Mouse (Mus musculus) kidney, embryonic 14.5 days (tissue): ENCODE results near the gene Pax5. TPM values are rescaled to one million over a fixed set of nuclear protein-coding genes. Genes with fewer than 3 reads are reported as not detected.

Experiments used
- ATAC-seq: fragments of 200-750 bp; cut with Nextera tagmentation; 2 replicates; pipeline ENCODE4 v1.8.0; 2017; ENCODE audit warnings: moderate number of reproducible peaks, mild to moderate bottlenecking, moderate TSS enrichment, moderate library complexity; ENCODE audit not compliant: low FRiP score, low TSS enrichment
- H3K27ac ChIP-seq: fragments of 300-500 bp; sonication (generic); 2 replicates; pipeline ENCODE4 v1.5.1; 2014; ENCODE audit warnings: low read depth, mild to moderate bottlenecking, low read length, moderate library complexity, mixed read lengths
- H3K27me3 ChIP-seq: fragments of 300-500 bp; sonication (generic); 2 replicates; pipeline ENCODE4 v1.6.1; 2014; ENCODE audit warnings: mild to moderate bottlenecking, low read length; ENCODE audit not compliant: control insufficient read depth, insufficient read depth
- H3K36me3 ChIP-seq: fragments of 300-500 bp; sonication (generic); 2 replicates; pipeline ENCODE4 v1.6.1; 2014; ENCODE audit warnings: low read length, mixed read lengths; ENCODE audit not compliant: control insufficient read depth, insufficient read depth
- H3K4me1 ChIP-seq: fragments of 300-500 bp; sonication (generic); 2 replicates; pipeline ENCODE4 v1.6.1; 2014; ENCODE audit warnings: low read length, mixed read lengths; ENCODE audit not compliant: control insufficient read depth, insufficient read depth
- H3K4me2 ChIP-seq: fragments of 300-500 bp; sonication (generic); replicated peaks from 2 replicates; pipeline ENCODE4 v1.6.1; 2014; ENCODE audit warnings: low read depth, mild to moderate bottlenecking, low read length
- H3K4me3 ChIP-seq: fragments of 300-500 bp; sonication (generic); 2 replicates; pipeline ENCODE4 v1.5.1; 2014; ENCODE audit warnings: mild to moderate bottlenecking, low read length
- H3K9ac ChIP-seq: fragments of 300-500 bp; sonication (generic); 2 replicates; pipeline ENCODE4 v1.6.1; 2014; ENCODE audit warnings: low read depth, mild to moderate bottlenecking, low read length, moderate library complexity
- H3K9me3 ChIP-seq: fragments of 300-500 bp; sonication (generic); 2 replicates; pipeline ENCODE4 v1.6.1; 2016; ENCODE audit warnings: low read length; ENCODE audit not compliant: control insufficient read depth
- WGBS: fragments of 180-500 bp; shearing (Covaris S2); extraction: QIAGEN DNeasy Blood & Tissue Kit; methylation state at CpG from one replicate; pipeline ENCODE4 v1.1.7; 2014; 5-methylcytosine and 5-hydroxymethylcytosine counted together
- polyA plus RNA-seq: library from polyadenylated mRNA; unstranded; fragments of >200 nt; fragmentation: Nextera tagmentation; extraction: Ambion mirVana; gene quantifications from 2 replicates; pipeline ENCODE4 v1.2.1, GENCODE M21; 2014

The Pax5 gene
- polyA plus RNA-seq, 1 experiment from 2014 or later, result 0.14 TPM

DNA sequence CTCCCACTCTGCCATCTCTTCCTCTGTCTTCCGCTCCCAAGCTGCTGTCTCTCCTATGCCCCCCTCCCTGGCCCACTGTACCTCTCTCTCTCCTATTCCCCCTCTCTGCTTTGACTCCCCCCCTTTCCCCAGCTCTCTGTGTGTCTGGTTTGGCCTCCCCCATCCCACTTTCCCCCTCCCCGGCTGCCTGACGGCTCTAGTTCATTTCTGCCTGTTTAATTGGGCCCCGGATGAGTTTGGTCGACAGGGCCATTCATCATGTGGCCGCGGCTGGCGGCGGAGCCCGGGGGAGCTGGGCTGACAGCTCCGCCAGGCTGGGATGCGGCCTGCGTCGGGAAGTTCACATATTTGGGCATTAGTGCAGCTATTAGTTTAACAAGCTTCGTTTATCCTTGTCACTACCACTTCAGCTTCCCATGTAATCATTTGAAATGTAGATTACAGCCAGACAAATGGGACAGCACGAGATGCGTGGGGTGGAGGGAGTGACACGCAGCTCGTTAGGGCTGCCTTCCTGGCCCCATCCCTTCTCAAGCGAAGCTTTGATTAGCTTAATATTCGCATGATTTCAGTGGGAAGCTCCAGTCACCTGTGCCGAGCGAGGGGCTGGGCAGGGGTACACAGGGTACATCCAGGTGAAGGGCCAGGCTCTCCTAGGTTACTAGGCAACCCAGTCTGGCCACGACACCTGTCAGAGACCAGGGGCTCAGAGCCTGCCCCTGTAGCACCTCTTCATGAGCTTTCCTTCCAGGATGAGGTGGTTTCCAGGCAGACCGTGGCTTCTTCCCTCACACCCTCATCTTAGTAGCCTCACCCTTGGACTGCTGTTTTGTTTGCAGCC lies 201.7 kb downstream of the Pax5 start:
- Histone ChIP-seq H3K36me3 (no peaks in the 10 kb centered on the region), H3K4me2 (no peak overlapping the region), H3K9me3 (no peaks in the 10 kb centered on the region), H3K27ac (no peak overlapping the region), H3K27me3 (peaks cover 10% of the 10 kb centered on the region; the same call in 1 of the 2 replicates), H3K4me1 (peaks cover 3% of the 10 kb centered on the region; the same call in 1 of the 2 replicates), H3K9ac (no peak overlapping the region), H3K4me3 (no peak overlapping the region)
- WGBS, result 18% methylated on average over 25 of the region's 25 CpGs
- peak; percentile 46; the same call in 1 of the 2 replicates for ATAC-seq

DNA sequence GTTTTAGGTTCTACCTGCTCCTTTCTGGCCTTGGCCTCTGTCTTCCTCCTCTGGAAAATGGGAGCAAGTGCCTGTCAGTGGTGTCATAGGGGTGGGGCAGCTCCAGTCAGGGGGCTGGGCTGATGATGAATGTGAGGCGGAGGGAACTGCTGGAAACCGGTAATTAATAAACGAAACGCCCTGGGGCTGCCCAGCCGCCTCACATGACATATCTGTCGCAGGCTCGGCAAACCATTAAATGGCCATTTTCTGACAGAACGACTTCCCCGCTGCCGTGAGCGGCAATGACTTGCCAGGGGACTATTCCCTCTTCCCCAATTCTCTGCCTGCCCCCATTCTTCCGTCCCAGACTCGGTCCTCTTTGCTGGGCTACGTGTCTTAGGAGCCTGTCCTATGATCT lies 202.4 kb downstream of the Pax5 start:
- Histone ChIP-seq H3K9me3 (no peaks in the 10 kb centered on the region), H3K9ac (no peak overlapping the region), H3K4me3 (no peak overlapping the region), H3K27me3 (peaks cover 10% of the 10 kb centered on the region; the same call in 1 of the 2 replicates), H3K27ac (no peak overlapping the region), H3K36me3 (no peaks in the 10 kb centered on the region), H3K4me1 (peaks cover 3% of the 10 kb centered on the region; the same call in 1 of the 2 replicates), H3K4me2 (no peak overlapping the region)
- 27% methylated on average over 14 of the region's 14 CpGs for WGBS
- ATAC-seq, result no peak

DNA sequence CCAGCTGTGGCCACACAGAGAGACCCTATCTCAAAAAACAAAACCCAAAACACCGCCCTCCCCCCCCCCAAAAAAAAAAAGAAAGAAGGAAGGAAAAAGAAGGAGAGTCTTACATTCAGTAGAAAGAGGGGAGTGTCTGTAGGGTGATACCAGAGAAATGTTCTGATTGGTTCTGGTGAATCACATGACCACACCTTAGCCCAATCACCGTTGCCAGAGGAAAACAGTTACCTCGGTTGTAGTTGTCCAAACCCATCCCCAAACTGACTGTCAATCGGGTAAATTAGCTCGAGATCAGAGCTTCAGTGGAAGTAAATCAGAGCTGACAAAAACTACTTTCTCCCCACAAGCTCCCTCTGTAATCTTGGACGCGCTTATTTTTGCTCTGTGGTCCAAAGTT lies 205.3 kb downstream of the Pax5 start:
- Histone ChIP-seq H3K9ac (no peak overlapping the region), H3K4me2 (no peak overlapping the region), H3K9me3 (no peaks in the 10 kb centered on the region), H3K36me3 (no peaks in the 10 kb centered on the region), H3K27ac (no peak overlapping the region), H3K27me3 (peaks cover 10% of the 10 kb centered on the region; the same call in 1 of the 2 replicates), H3K4me1 (peaks cover 9% of the 10 kb centered on the region; the same call in 1 of the 2 replicates), H3K4me3 (no peak overlapping the region)
- WGBS, result 75% methylated on average over 7 of the region's 7 CpGs
- ATAC-seq, result no peak

DNA sequence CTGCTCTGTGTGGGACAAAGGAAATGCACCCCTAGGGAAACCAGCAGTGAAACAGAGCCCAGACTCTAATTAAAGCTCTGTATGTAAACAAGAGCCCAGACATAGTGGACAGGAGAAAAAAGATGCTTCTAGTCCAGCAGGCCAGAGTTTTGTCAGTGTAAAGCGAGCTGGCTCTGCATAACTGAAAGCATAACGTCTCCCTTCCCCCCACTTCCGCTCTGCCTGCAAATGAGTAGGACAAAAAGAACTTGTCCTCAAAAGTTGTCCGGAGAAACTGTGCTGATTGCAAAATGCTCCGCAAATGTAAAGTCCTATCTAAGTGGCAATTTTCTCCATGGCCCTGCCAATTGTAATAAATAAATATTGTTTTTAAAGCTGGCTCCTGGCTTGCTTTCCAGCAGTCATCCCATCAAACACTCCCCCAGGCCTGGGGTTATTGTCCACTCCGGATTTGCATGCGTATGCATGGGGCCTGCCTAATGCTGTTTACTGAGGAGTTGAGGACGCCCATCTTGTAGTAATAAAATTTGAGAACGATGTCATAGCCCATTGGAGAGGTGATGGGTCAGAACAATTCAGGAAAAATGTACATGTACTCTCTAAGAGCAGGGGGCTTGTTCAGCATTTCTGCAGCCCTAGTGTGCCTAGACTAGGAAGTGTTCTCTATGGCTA lies 208.0 kb downstream of the Pax5 start:
- Histone ChIP-seq H3K27me3 (0 out of 2 replicates have a peak, but pooled peaks cover 4% of the 10 kb centered on the region), H3K27ac (peak overlapping the region; percentile 32; the same call in 1 of the 2 replicates), H3K36me3 (no peaks in the 10 kb centered on the region), H3K4me1 (peaks cover 7% of the 10 kb centered on the region; the same call in 1 of the 2 replicates), H3K4me3 (no peak overlapping the region), H3K4me2 (no peak overlapping the region), H3K9ac (no peak overlapping the region), H3K9me3 (no peaks in the 10 kb centered on the region)
- 22% methylated on average over 9 of the region's 9 CpGs for WGBS
- peak; percentile 57; the same call in 1 of the 2 replicates for ATAC-seq

DNA sequence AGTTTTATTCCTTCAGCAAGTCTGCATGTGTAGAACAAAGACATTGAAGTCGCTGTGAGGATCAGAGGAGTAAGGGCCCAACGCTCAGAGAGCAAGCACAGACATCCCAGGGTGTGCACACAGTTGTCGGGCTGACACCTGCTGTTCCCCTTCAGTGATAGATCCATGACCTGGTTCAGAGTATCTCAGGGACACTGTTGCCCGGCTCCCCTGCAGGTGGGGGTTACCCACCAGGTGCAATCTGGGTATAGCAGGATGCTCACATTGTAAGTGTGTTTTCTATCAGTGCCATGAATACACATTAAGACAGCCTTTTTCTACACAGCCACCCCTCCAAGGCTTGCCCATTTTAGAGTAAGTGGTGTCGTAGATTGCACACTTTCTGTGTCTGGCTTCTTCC lies 212.1 kb downstream of the Pax5 start:
- Histone ChIP-seq H3K4me1 (peaks cover 7% of the 10 kb centered on the region; the same call in 1 of the 2 replicates), H3K27ac (no peak overlapping the region), H3K36me3 (no peaks in the 10 kb centered on the region), H3K9ac (no peak overlapping the region), H3K9me3 (no peaks in the 10 kb centered on the region), H3K4me2 (no peak overlapping the region), H3K4me3 (no peak overlapping the region), H3K27me3 (no peaks in the 10 kb centered on the region)
- no peak for ATAC-seq
- 79% methylated on average over 5 of the region's 5 CpGs for WGBS

DNA sequence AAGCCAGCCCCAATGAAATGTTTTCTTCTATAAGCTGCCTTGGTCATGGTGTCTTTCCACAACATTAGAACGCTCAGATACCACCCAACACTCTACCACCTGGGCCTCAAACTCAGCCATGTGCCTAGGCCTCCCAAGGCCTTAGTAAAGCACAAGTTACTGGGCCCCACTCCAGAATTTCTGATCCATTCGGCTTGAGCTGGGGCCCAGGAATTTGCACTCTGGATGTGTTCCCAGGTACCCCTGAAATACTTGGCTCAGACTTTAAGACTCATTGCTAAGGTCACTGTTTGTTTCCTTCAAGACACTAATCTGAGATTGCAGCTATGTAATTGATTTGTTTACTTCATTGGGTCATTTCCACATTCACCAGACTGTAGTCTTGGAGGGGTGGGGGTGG lies 214.5 kb downstream of the Pax5 start:
- WGBS, result 87% methylated on average over 2 of the region's 2 CpGs
- H3K4me1 ChIP-seq, result no peaks in the 10 kb centered on the region
- no peak for ATAC-seq
- no peak overlapping the region for H3K9ac ChIP-seq
- H3K4me2 ChIP-seq, result no peak overlapping the region
- no peak overlapping the region for H3K4me3 ChIP-seq
- no peak overlapping the region for H3K27ac ChIP-seq
- H3K27me3 ChIP-seq, result no peaks in the 10 kb centered on the region
- no peaks in the 10 kb centered on the region for H3K9me3 ChIP-seq
- H3K36me3 ChIP-seq, result no peaks in the 10 kb centered on the region

DNA sequence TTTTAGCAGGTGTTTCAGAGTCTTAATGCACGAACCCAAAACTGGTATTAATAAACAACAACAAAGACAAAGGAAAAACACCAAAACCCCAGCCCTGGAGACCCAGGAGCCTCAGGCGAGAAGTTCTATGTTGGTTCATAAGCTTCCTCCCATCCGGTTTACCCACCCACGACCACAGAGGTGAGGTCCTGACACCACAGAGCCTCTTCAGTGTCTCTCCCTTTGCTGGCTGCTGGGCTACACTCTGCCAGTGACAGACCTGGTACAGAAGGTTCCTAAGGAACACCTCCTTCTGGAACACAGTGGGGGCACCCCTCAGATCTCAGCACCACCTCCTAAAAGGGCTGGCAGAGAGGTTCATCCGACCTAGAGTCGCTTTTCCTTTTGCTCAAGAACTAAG lies 216.5 kb downstream of the Pax5 start:
- Histone ChIP-seq H3K4me3 (no peak overlapping the region), H3K27me3 (no peaks in the 10 kb centered on the region), H3K9me3 (no peaks in the 10 kb centered on the region), H3K4me2 (no peak overlapping the region), H3K9ac (no peak overlapping the region), H3K4me1 (no peaks in the 10 kb centered on the region), H3K36me3 (no peaks in the 10 kb centered on the region), H3K27ac (no peak overlapping the region)
- 58% methylated on average over 6 of the region's 6 CpGs for WGBS
- no peak for ATAC-seq

DNA sequence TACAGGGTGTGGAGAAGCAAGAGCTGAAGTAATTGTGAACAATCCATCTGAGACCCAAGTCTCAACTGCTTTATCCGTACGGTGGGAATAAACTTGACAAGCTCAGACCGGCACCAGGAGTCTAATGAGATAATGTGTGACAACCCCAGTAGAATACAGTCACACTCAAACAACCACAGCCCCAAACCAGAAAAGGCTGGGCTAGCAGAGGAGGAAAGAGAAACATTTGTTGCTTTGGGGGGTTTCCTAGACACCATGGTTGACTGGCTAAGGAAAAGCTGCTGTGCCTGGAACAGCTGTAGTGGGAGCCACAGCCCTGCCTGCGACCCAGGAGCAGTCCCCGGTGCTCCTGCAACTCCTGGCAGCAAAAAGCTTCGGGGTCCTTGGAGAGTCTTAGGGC lies 219.4 kb downstream of the Pax5 start:
- H3K27ac ChIP-seq, result no peak overlapping the region
- no peaks in the 10 kb centered on the region for H3K27me3 ChIP-seq
- H3K4me1 ChIP-seq, result no peaks in the 10 kb centered on the region
- no peak overlapping the region for H3K4me2 ChIP-seq
- H3K9me3 ChIP-seq, result no peaks in the 10 kb centered on the region
- no peak for ATAC-seq
- WGBS, result 28% methylated on average over 6 of the region's 6 CpGs
- H3K4me3 ChIP-seq, result no peak overlapping the region
- no peaks in the 10 kb centered on the region for H3K36me3 ChIP-seq
- H3K9ac ChIP-seq, result no peak overlapping the region

DNA sequence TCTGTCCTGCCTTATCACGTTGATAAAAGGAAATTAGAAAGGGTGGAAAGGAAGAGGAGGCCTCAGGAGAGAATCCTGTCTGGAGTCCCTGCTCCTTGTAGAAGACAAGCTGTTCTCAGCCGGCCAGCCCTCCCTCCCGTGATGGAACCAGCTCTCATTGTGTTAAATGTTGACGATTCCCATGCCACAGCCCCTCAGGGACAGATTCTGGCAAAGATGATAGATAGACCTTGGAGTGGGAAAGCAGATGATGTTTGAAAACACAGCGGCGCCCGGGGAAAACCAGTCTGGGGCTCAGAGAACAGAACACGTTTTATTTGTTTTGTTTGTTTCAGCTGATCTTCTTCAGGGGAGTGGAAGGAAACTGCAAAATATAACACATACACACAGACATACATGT lies 221.6 kb downstream of the Pax5 start:
- H3K4me3 ChIP-seq, result no peak overlapping the region
- WGBS, result 48% methylated on average over 8 of the region's 8 CpGs
- H3K4me2 ChIP-seq, result no peak overlapping the region
- no peak for ATAC-seq
- H3K27ac ChIP-seq, result no peak overlapping the region
- H3K4me1 ChIP-seq, result no peaks in the 10 kb centered on the region
- H3K36me3 ChIP-seq, result no peaks in the 10 kb centered on the region
- H3K9ac ChIP-seq, result no peak overlapping the region
- H3K27me3 ChIP-seq, result no peaks in the 10 kb centered on the region
- H3K9me3 ChIP-seq, result no peaks in the 10 kb centered on the region
